Mouse (Mus musculus): ENCODE results near the gene Stxbp6.
"Not testable (repeated sequence)": the region's sequence is repeated elsewhere in the genome, so short reads cannot be mapped to it uniquely, and the experiment has no call there.

Gene Stxbp6

DNA sequence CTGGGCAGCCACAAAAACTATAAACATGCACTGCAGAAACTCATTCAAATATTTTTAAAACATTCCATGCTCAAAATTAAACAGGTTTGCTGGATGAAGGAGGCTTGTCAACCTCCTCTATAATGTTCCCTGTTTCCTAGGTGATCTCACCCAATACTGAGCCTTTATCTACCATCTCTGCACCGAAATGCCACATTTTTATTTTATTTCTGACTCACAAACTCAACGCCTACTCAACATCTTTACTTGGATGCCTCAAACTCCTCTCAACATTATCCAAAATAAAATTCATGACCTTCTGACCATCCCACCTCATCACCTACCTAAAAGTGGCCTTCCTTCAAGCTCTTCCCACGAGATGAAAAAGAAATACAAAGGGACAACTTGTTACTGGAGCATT is 18.1 kb downstream of the Stxbp6 start:
- no peak for DNase-seq (ENCODE audit: low spot score in 2 of 2)

DNA sequence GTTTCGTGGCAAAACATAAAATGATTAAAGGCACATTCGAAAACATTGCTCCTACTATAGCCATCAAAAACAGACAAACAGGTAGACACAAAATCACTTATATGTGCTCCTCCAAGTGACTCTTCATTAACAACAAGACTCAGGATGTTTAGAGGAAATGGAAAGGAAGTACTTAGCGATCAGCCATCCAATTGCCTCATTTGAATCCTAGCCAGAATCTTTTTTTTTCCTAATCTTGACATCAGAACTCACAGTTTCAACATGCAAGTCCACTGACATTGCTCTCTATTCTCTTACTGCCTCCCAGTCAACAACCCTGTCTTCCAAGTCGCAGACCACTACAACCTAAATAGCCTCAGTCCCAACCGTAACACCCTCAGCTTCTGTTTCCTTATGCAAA is 21.2 kb downstream of the Stxbp6 start:
- no peak for DNase-seq (ENCODE audit: low spot score in 2 of 2)

GRCm38 (mm10) chr12:45052860-45053259 is 21.6 kb downstream of the Stxbp6 start:
- no peak for DNase-seq (ENCODE audit: low spot score in 2 of 2)

GRCm38 (mm10) chr12:45049894-45050293 is 24.6 kb downstream of the Stxbp6 start:
- no peak for DNase-seq (ENCODE audit: low spot score in 2 of 2)

GRCm38 (mm10) chr12:45047711-45048110 is 26.8 kb downstream of the Stxbp6 start:
- DNase-seq (ENCODE audit: low spot score in 2 of 2) = not testable (repeated sequence)

GRCm38 (mm10) chr12:45047172-45047571 is 27.3 kb downstream of the Stxbp6 start:
- DNase-seq (ENCODE audit: low spot score in 2 of 2) = no peak

GRCm38 (mm10) chr12:45044581-45044980 is 29.9 kb downstream of the Stxbp6 start:
- no peak for DNase-seq (ENCODE audit: low spot score in 2 of 2)

DNA sequence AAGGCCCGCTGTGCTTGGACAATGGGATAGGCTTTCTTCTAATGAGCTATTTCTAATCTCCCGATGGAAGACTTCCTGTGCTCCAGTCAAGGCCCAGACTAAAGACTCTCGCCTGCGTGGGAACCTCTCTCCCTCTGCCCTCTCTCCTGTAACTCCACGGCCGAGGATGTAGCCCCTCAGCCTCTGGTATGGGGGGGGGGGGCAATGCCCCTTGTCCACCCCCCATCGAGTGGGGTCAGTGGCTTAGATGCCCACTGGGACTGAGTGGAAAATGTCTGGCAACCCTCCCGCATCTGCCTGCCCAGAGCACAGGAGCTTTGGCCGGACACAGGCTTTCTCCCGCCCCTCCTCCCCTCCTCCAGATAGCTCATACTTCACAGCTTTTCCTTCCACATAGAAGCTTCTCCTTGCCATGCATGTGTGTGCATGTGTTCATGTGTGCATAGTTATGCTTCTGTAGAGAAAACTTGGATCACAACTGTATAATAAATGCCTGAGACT is 31.9 kb downstream of the Stxbp6 start:
- DNase-seq (ENCODE audit: low spot score in 2 of 2) = no peak

DNA sequence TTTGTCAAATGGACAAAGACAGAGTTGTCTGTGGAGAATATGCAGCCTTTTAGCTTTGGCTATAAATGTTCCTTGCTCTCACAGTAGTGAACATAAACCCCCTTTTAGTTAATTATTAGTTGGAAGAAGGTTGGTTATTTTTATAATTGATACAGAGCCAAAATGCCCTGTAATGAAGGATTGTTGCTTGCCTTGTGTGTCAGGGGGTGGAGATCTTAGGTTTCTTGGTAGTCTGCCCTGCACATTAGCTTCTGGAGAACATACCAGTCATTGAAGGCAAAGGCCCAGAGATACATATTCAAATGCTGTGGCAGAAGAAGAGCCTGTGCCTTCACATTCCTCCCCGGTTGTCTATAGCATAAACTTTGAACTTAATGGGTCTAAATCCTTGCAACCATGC is 37.0 kb downstream of the Stxbp6 start:
- no peak for DNase-seq (ENCODE audit: low spot score in 2 of 2)

DNA sequence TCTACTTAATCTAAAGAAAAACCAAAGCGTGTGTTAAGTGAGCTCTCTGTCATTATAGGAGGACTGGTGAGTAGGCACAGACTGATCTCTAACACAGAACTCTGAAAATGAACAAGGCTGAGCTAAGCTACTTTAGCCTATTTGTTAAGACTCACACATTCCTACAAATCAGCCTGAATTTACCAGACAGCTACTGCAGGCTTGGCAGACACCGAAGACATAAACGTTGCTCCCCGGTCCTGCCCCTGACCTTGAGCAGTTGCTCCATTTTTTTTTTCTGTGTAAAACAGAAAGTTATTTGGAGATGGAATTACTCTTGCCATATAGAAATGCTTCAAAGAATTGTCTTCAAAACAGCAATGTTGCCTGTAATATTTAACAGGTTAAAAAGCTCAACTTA is 37.4 kb downstream of the Stxbp6 start:
- no peak for DNase-seq (ENCODE audit: low spot score in 2 of 2)

DNA sequence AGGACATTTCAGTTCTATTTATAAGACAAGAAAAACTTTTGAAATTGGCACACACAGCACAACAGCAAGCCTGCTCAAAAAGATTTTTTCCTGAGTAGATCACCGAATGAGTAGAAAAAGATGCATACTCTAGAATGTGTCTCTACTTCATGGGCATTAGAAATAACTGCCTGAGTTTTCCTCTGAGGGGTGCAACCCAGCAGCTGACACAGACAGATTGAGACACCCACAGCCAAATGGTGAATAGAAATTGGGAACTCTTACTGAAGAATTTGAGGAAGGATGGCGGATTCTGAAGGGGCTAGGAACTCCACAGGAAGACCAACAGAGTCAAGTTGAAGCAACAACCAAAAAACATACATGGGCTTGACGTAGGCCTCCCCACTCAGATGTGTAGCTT is 43.8 kb downstream of the Stxbp6 start:
- no peak for DNase-seq (ENCODE audit: low spot score in 2 of 2)

DNA sequence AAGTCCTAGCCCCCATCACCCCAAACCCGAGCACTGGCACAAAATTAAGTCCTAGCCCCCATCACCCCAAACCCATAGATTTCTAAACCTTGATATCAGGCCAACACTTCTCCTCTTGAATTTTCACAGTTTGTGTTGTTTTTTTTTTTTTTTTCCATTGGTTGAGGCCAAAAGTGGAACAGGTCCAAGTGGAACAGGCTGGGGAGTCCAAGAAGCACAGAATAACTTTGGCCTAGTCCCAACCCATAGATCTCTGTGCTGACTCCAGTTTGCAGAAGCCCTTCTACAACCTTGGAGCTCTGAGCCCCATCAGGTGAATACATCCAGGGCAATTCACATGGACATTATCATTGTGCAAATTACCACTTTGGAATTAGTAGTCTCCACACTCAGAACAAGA is 48.2 kb downstream of the Stxbp6 start:
- DNase-seq (ENCODE audit: low spot score in 2 of 2) = no peak

- DNase-seq (ENCODE audit: low spot score in 2 of 2) = no peak
Observed at GRCm38 (mm10) chr12:45020018-45020417, 54.5 kb downstream of the Stxbp6 start.

DNA sequence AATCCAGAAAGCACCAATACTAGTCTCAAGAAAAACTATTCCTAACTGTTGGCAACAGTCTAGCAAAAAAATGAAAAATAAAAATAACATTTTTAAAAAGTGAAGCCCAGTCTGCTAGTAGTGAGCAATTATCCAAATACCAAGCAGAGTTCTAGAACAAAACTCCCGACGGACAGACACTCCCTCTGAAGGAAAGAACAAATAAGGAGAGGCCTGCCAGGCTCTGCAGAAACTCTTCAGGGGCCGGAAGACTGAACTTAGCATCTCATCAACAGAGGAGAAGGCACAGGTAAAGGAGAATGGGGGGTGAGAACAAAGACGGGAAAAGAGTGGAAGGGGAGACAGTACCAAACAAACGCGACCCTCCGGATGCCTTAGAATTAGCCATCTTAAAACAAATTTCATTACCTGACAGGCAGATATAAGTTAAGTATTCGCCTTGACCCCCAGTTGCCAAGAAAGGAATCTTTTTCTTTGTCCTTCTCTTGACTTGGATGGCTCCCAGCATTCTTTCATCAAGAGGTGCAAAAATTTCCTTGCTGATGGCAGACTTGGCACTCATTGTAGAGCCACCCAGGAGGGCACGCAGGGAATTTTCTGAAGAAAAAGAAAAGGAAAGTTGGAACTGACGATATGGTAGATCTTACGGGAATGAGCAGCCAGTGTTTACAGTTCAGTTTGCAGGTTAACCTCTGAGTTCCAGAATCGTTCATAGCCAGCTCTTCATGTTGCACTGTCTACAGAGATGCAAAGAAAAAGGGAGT is 55.3 kb downstream of the Stxbp6 start:
- no peak for DNase-seq (ENCODE audit: low spot score in 2 of 2)

- DNase-seq (ENCODE audit: low spot score in 2 of 2) = peak in 1 of 2 experiments; percentile 26
Observed at GRCm38 (mm10) chr12:45013246-45013756, 61.2 kb downstream of the Stxbp6 start.

GRCm38 (mm10) chr12:45011436-45012089 is 62.9 kb downstream of the Stxbp6 start:
- no peak for DNase-seq (ENCODE audit: low spot score in 2 of 2)

GRCm38 (mm10) chr12:45011006-45011405 is 63.5 kb downstream of the Stxbp6 start:
- no peak for DNase-seq (ENCODE audit: low spot score in 2 of 2)

- DNase-seq (ENCODE audit: low spot score in 2 of 2) = no peak
Observed at GRCm38 (mm10) chr12:45009984-45010611, 64.4 kb downstream of the Stxbp6 start.

GRCm38 (mm10) chr12:45006569-45006968 is 67.9 kb downstream of the Stxbp6 start:
- no peak for DNase-seq (ENCODE audit: low spot score in 2 of 2)

GRCm38 (mm10) chr12:45006049-45006448 is 68.5 kb downstream of the Stxbp6 start:
- no peak for DNase-seq (ENCODE audit: low spot score in 2 of 2)

GRCm38 (mm10) chr12:45001996-45002395 is 72.5 kb downstream of the Stxbp6 start:
- DNase-seq (ENCODE audit: low spot score in 2 of 2) = no peak

GRCm38 (mm10) chr12:44997422-44997821 is 77.1 kb downstream of the Stxbp6 start:
- DNase-seq (ENCODE audit: low spot score in 2 of 2) = no peak

- no peak for DNase-seq (ENCODE audit: low spot score in 2 of 2)
Observed at GRCm38 (mm10) chr12:44996897-44997296, 77.6 kb downstream of the Stxbp6 start.
